Mouse (Mus musculus): ENCODE measurements at regions not wholly inside any gene's neighbourhood (a gene's known extent, or its start where the extent isn't known, plus 50 kb on each side); places are given as distances from the start of the nearest gene placed in this dataset.

DNA sequence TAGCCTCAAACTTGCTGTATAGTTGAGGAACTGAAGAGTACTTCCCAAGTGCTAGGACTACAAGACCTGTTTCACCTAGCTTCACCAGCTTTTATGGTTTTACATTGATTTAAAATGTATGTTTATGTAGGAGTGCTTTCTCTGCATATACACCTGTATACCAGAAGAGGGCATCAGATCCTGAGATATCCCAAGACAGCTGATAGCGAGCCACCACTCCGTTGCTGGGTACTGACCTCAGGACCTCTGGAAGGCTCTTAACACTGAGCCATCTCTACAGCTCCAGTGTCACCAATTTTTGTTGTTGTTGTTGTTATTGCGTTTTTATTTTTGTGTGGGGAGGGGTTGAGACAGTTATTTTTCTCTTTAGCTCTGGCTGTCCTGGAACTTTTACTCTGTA, 55.9 kb upstream of the Ddx3x start:
- no peak for DNase-seq (ENCODE audit: low spot score)

DNA sequence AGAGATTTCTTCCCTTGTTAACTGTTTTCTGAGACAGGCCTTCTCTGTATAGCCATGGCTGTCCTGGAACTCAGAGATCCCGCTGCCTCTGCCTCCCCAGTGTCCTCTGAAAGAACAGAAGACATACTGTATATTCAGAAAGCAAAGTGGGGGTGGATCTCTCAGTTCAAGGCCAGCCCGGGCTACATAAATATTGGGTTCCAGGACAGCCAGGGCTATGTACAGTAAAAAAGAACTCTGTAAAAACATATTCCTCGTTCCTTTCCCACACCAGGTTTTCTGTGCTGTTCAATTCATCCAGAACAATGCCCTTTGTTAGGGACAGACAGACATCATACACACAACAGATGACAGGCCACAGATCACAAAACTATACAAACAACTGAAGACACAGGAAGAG, 54.3 kb upstream of the Ddx3x start:
- DNase-seq (ENCODE audit: low spot score) = no peak

DNA sequence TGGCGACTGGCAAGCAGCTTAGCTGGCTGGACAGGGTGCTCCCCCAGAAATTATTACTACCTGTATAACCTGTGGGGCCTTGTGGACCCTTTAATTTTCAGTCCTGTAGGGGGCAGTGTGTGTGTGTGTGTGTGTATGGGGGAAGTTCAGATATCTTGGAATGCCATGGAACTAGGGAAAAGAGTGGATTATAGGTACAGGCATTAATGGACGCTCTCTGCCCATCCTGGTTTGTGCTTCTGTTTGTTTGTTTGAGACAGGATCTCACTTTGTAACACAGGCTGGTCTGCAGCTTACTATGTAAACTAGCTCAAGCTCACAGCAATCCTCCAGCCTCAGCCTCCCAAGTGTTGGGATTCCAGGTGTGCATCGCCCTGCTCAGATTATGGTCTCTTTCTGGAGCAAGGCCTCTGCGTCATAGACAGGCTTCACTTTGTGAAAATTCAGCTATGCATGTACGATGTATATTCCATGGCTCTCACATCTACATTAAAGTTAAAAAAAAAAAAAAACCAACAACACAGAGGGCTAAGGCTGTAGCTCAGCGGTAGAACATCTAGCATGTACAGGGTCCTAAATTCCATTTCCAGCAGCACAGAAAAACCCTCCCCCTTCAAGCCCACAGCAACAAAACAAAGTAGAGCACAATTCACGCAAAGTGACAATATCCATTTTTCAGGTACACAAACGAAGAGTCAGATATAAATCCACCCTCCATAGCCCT, 50.7 kb upstream of the Ddx3x start:
- no peak for DNase-seq (ENCODE audit: low spot score)

DNA sequence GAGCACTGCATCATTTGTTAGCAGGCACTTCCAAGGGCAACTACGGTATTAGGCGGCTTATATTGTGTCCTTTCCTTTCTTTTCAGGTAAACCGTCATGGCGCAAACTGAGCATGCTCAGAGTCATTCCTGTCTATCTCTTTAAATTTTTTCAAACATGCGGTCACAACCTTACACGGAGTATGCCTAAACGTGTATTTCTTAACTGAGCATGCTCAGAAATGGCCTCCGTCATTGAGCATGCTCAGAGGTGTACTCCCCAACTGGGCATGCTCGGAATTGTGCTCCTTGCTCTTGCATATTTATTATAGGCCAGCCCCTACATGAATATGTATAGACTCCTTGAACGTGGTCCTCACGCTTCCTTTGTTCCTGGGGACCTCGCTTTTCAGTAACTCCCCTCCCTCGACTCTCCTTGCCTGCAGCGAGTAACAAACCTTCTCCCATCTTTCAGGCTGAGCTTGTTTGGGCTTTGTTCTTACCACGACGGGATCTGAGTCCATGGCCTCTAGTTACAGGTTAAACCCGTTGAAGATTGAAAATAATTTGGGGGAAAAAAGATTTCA, 50.1 kb upstream of the Ddx3x start:
- peak; percentile 93 for DNase-seq (ENCODE audit: low spot score)
